Mouse (Mus musculus) limb, embryonic 10.5 days (tissue): Measurements from ENCODE around the gene Rab11fip3. TPM values are rescaled to one million over a fixed set of nuclear protein-coding genes. Genes with fewer than 3 reads are reported as not detected.
A peak's percentile ranks its signal among the peaks of the same experiment; 100 is the strongest.
"Not testable (repeated sequence)": the region's sequence is repeated elsewhere in the genome, so short reads cannot be mapped to it uniquely, and the experiment has no call there.

Experiments used
- DNase-seq: peaks from one replicate; pipeline ENCODE4 v3.0.0-alpha.2; 2017; ENCODE audit warnings: low spot score
- H3K27ac ChIP-seq: fragments of 300-500 bp; sonication (generic); 2 replicates; pipeline ENCODE4 v1.5.1; 2016; ENCODE audit warnings: mild to moderate bottlenecking
- H3K27me3 ChIP-seq: fragments of 300-500 bp; sonication (generic); 2 replicates; pipeline ENCODE4 v1.6.1; 2016; ENCODE audit warnings: low read depth, mild to moderate bottlenecking; ENCODE audit not compliant: poor library complexity, severe bottlenecking
- H3K36me3 ChIP-seq: fragments of 300-500 bp; sonication (generic); 2 replicates; pipeline ENCODE4 v1.6.1; 2016; ENCODE audit warnings: mild to moderate bottlenecking, moderate library complexity
- H3K4me1 ChIP-seq: fragments of 300-500 bp; sonication (generic); 2 replicates; pipeline ENCODE4 v1.6.1; 2016
- H3K4me3 ChIP-seq: fragments of 300-500 bp; sonication (generic); 2 replicates; pipeline ENCODE4 v1.5.1; 2016; ENCODE audit warnings: mild to moderate bottlenecking, moderate library complexity
- H3K9me3 ChIP-seq: fragments of 300-500 bp; sonication (generic); replicated peaks from 2 replicates; pipeline ENCODE4 v1.6.1; 2016; ENCODE audit warnings: mild to moderate bottlenecking
- WGBS: fragments of 180-500 bp; shearing (Covaris S2); methylation state at CpG from one replicate; pipeline ENCODE4 v1.1.7; 2016; 5-methylcytosine and 5-hydroxymethylcytosine counted together
- polyA plus RNA-seq: library from polyadenylated mRNA; unstranded; fragments of >200 nt; fragmentation: Nextera tagmentation; extraction: Ambion mirVana; gene quantifications from 2 replicates; pipeline ENCODE4 v1.2.1, GENCODE M21; 2016

Rab11fip3 gene
- polyA plus RNA-seq, 1 experiment from 2014 or later = 22.1 TPM

DNA sequence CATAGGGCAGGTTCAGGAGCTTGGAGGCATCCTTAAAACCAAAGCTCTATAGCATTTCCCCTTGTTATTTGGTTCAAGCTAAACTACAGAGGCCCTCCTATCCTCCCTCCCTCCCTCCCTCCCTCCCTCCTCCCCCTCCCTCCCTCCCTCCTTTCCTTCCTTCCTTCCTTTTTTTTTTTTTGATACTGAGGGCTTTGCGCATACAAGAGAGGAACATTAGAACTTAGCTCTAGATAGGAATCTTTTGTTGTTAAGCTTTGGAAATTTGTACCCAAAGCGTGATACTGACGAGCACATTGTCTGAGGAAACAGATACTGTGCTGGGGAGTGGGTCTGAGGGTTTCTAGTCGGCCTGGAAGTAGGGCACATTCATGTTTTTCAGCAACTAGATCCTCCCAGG is 36.3 kb upstream of the Rab11fip3 start:
- Histone ChIP-seq H3K4me1 (peaks cover 6% of the 10 kb centered on the region), H3K27ac (no peak overlapping the region), H3K9me3 (no peaks in the 10 kb centered on the region), H3K27me3 (peaks cover 11% of the 10 kb centered on the region), H3K36me3 (no peaks in the 10 kb centered on the region), H3K4me3 (no peak overlapping the region)
- no peak for DNase-seq
- WGBS = 76% methylated on average over 4 of the region's 4 CpGs

- 47% methylated on average over 4 of the region's 4 CpGs for WGBS
- H3K36me3 ChIP-seq = no peaks in the 10 kb centered on the region
- no peaks in the 10 kb centered on the region for H3K27me3 ChIP-seq
- no peaks in the 10 kb centered on the region for H3K9me3 ChIP-seq
- DNase-seq = no peak
- peaks cover 2% of the 10 kb centered on the region; the same call in 1 of the 2 replicates for H3K4me1 ChIP-seq
- no peak overlapping the region for H3K27ac ChIP-seq
- no peak overlapping the region for H3K4me3 ChIP-seq
These were observed 32.1 kb upstream of the Rab11fip3 start for GRCm38 (mm10) chr17:26101478-26101877.

GRCm38 (mm10) chr17:26100166-26100565 is 30.8 kb upstream of the Rab11fip3 start:
- Histone ChIP-seq H3K4me3 (no peak overlapping the region), H3K27me3 (no peaks in the 10 kb centered on the region), H3K4me1 (peaks cover 8% of the 10 kb centered on the region), H3K27ac (no peak overlapping the region), H3K36me3 (no peaks in the 10 kb centered on the region), H3K9me3 (no peaks in the 10 kb centered on the region)
- DNase-seq = no peak
- WGBS = 46% methylated on average over 2 of the region's 2 CpGs

- H3K36me3 ChIP-seq, H3K9me3 ChIP-seq, H3K4me3 ChIP-seq, DNase-seq, H3K27ac ChIP-seq, H3K27me3 ChIP-seq: not testable (repeated sequence)
- peaks cover 16% of the 10 kb centered on the region for H3K4me1 ChIP-seq
- WGBS = 62% methylated on average over 3 of the region's 3 CpGs
These were observed 30.0 kb upstream of the Rab11fip3 start for GRCm38 (mm10) chr17:26099316-26099715.

GRCm38 (mm10) chr17:26098461-26098860 is 29.1 kb upstream of the Rab11fip3 start:
- Histone ChIP-seq H3K36me3 (peaks cover 3% of the 10 kb centered on the region), H3K9me3 (no peaks in the 10 kb centered on the region), H3K4me3 (no peak overlapping the region), H3K27ac (no peak overlapping the region), H3K4me1 (peaks cover 21% of the 10 kb centered on the region), H3K27me3 (no peaks in the 10 kb centered on the region)
- WGBS = 90% methylated on average over 7 of the region's 7 CpGs
- no peak for DNase-seq

GRCm38 (mm10) chr17:26095121-26095740 is 25.9 kb upstream of the Rab11fip3 start, which contains the start of gene Nme4:
Gene Nme4, minus strand, starts transcription at chr17:26095602.
- Histone ChIP-seq H3K36me3 (peaks cover 29% of the 10 kb centered on the region), H3K4me3 (peak within 1 kb of the TSS; percentile 70), H3K27me3 (no peaks in the 10 kb centered on the region), H3K9me3 (no peaks in the 10 kb centered on the region), H3K27ac (peak within 1 kb of the TSS; percentile 96), H3K4me1 (peaks cover 19% of the 10 kb centered on the region)
- DNase-seq = peak; percentile 80
- 4% methylated on average over 47 of the region's 47 CpGs for WGBS

- peak overlapping the region; percentile 96 for H3K27ac ChIP-seq
- no peaks in the 10 kb centered on the region for H3K27me3 ChIP-seq
- WGBS = 24% methylated on average over 9 of the region's 9 CpGs
- no peaks in the 10 kb centered on the region for H3K9me3 ChIP-seq
- peak overlapping the region; percentile 70 for H3K4me3 ChIP-seq
- DNase-seq = no peak
- peaks cover 29% of the 10 kb centered on the region for H3K36me3 ChIP-seq
- H3K4me1 ChIP-seq = peaks cover 25% of the 10 kb centered on the region
These were observed 25.3 kb upstream of the Rab11fip3 start for GRCm38 (mm10) chr17:26094531-26095110.

- DNase-seq = peak; percentile 90
- Histone ChIP-seq H3K27ac (peak within 1 kb of the TSS; percentile 65; the same call in 1 of the 2 replicates), H3K27me3 (no peaks in the 10 kb centered on the region), H3K4me3 (peak within 1 kb of the TSS; percentile 61), H3K9me3 (no peaks in the 10 kb centered on the region), H3K36me3 (peaks cover 35% of the 10 kb centered on the region), H3K4me1 (peaks cover 20% of the 10 kb centered on the region)
- WGBS = 3% methylated on average over 32 of the region's 32 CpGs
These were observed 20.7 kb upstream of the Rab11fip3 start, which contains the start of gene Decr2 for GRCm38 (mm10) chr17:26089905-26090632. Gene Decr2, minus strand, starts transcription at chr17:26090337.

GRCm38 (mm10) chr17:26087059-26087564 is 17.8 kb upstream of the Rab11fip3 start:
- H3K27me3 ChIP-seq = no peaks in the 10 kb centered on the region
- no peak overlapping the region for H3K27ac ChIP-seq
- DNase-seq = no peak
- no peaks in the 10 kb centered on the region for H3K9me3 ChIP-seq
- no peak overlapping the region for H3K4me3 ChIP-seq
- H3K4me1 ChIP-seq = peaks cover 8% of the 10 kb centered on the region
- WGBS = 91% methylated on average over 9 of the region's 9 CpGs
- peaks cover 31% of the 10 kb centered on the region for H3K36me3 ChIP-seq

DNA sequence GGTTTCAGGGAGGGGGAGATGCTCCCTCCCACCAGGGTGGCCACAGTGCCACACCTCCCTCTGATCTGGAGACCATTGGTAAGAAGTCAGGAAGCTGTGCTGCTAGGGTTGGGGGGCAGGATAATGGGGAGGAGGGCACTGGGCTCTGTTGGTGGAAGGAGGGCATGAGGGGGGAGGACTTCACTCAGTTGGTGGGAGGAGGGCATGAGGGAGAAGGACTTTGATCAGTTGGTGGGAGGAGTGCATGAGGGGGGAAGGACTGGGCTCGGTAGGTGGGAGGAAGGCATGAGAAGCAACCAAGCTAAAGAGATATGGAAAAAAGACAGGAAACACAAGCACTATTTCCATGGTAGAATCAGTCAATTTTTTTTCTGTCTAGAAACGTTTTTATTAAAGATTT is 11.5 kb upstream of the Rab11fip3 start:
- H3K4me1 ChIP-seq = no peaks in the 10 kb centered on the region
- H3K36me3 ChIP-seq = peaks cover 16% of the 10 kb centered on the region
- no peaks in the 10 kb centered on the region for H3K9me3 ChIP-seq
- H3K27me3 ChIP-seq = no peaks in the 10 kb centered on the region
- H3K27ac ChIP-seq = no peak overlapping the region
- DNase-seq = no peak
- 44% methylated on average over 2 of the region's 2 CpGs for WGBS
- no peak overlapping the region for H3K4me3 ChIP-seq

DNA sequence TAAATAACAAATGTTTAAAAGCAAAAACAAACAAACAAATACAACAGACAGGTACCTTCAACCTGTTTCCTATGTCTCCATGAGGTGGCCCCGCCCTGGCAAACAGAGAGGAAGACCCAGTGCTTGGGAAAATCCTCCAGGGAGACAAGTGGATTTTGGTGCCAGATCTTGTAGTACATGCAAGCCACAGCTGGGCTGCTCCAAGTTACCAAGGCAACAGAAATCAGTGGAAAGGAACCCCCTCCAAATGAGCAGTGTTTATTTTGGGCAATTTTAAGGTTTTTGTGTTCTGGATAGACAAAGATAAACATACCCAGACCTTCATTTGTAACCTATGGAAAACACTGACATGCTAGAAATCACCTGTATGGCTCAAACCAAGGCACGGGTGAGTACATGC is 9.5 kb upstream of the Rab11fip3 start:
- H3K27ac ChIP-seq = no peak overlapping the region
- peaks cover 16% of the 10 kb centered on the region for H3K36me3 ChIP-seq
- no peaks in the 10 kb centered on the region for H3K4me1 ChIP-seq
- H3K27me3 ChIP-seq = no peaks in the 10 kb centered on the region
- no peak overlapping the region for H3K4me3 ChIP-seq
- 89% methylated on average over 2 of the region's 2 CpGs for WGBS
- H3K9me3 ChIP-seq = no peaks in the 10 kb centered on the region
- no peak for DNase-seq

GRCm38 (mm10) chr17:26075246-26075645 is 5.9 kb upstream of the Rab11fip3 start:
- Histone ChIP-seq H3K36me3 (no peaks in the 10 kb centered on the region), H3K27me3 (peaks cover 18% of the 10 kb centered on the region), H3K9me3 (no peaks in the 10 kb centered on the region), H3K4me3 (no peak overlapping the region), H3K27ac (no peak overlapping the region), H3K4me1 (no peaks in the 10 kb centered on the region)
- 65% methylated on average over 3 of the region's 3 CpGs for WGBS
- no peak for DNase-seq

DNA sequence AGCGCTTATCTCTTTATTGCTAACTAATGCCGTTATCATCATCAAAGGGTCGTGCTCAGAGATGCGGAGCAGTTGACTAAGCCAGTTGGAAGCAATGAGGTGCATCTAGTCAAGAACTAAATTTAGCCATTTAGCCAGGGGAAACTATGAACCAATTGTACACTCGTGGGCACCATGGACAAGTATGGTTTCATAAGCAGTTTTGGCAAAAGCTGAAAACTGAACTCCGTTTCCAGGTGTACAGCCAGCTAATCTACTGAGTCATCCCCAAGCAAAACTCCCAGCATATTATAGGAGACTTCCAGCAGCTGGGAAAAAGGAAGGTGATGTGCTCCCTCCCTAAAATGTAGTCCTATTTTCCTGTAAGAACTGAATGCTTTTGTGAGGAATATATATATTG is 781 bp upstream of the Rab11fip3 start:
- Histone ChIP-seq H3K9me3 (no peaks in the 10 kb centered on the region), H3K36me3 (peaks cover 15% of the 10 kb centered on the region), H3K4me3 (peak overlapping the region; percentile 97), H3K27ac (no peak overlapping the region), H3K4me1 (peaks cover 41% of the 10 kb centered on the region), H3K27me3 (peaks cover 34% of the 10 kb centered on the region)
- no peak for DNase-seq
- 42% methylated on average over 6 of the region's 6 CpGs for WGBS
